Mouse (Mus musculus) liver, embryonic 11.5 days (tissue): ENCODE results near the gene Trpm5. TPM values are rescaled to one million over a fixed set of nuclear protein-coding genes. Genes with fewer than 3 reads are reported as not detected.

Source experiments
- ATAC-seq: fragments of 200-750 bp; cut with Nextera tagmentation; replicated peaks from 2 replicates; pipeline ENCODE4 v1.8.0; 2017; ENCODE audit warnings: moderate number of reproducible peaks, mild to moderate bottlenecking, moderate TSS enrichment, moderate library complexity; ENCODE audit not compliant: low FRiP score
- DNase-seq: peaks from one replicate; pipeline ENCODE4 v3.0.0-alpha.2; 2017; ENCODE audit warnings: low spot score
- H3K27ac ChIP-seq: fragments of 300-500 bp; sonication (generic); 2 replicates; pipeline ENCODE4 v1.5.1; 2014; ENCODE audit warnings: mild to moderate bottlenecking, low read depth, low read length, control low read depth
- H3K27me3 ChIP-seq: fragments of 300-500 bp; sonication (generic); replicated peaks from 2 replicates; pipeline ENCODE4 v1.6.1; 2014; ENCODE audit warnings: low read length, mixed read lengths; ENCODE audit not compliant: control insufficient read depth, insufficient read depth
- H3K36me3 ChIP-seq: fragments of 300-500 bp; sonication (generic); 2 replicates; pipeline ENCODE4 v1.6.1; 2014; ENCODE audit warnings: mild to moderate bottlenecking, low read length, moderate library complexity, mixed read lengths; ENCODE audit not compliant: control insufficient read depth, insufficient read depth
- H3K4me1 ChIP-seq: fragments of 300-500 bp; sonication (generic); replicated peaks from 2 replicates; pipeline ENCODE4 v1.6.1; 2014; ENCODE audit warnings: low read length, mixed read lengths; ENCODE audit not compliant: control insufficient read depth, insufficient read depth
- H3K4me2 ChIP-seq: fragments of 300-500 bp; sonication (generic); 2 replicates; pipeline ENCODE4 v1.6.1; 2014; ENCODE audit warnings: mild to moderate bottlenecking, control low read depth, moderate library complexity
- H3K4me3 ChIP-seq: fragments of 300-500 bp; sonication (generic); 2 replicates; pipeline ENCODE4 v1.5.1; 2014; ENCODE audit warnings: low read depth, low read length, control low read depth
- H3K9ac ChIP-seq: fragments of 300-500 bp; sonication (generic); 2 replicates; pipeline ENCODE4 v1.6.1; 2014; ENCODE audit warnings: low read depth, low read length, control low read depth
- H3K9me3 ChIP-seq: fragments of 300-500 bp; sonication (generic); 2 replicates; pipeline ENCODE4 v1.6.1; 2016; ENCODE audit warnings: low read length, inconsistent platforms, mixed read lengths; ENCODE audit not compliant: control insufficient read depth
- WGBS: fragments of 180-500 bp; shearing (Covaris S2); extraction: QIAGEN DNeasy Blood & Tissue Kit; methylation state at CpG from one replicate; pipeline ENCODE4 v1.1.7; 2014; 5-methylcytosine and 5-hydroxymethylcytosine counted together
- polyA plus RNA-seq: library from polyadenylated mRNA; unstranded; fragments of >200 nt; fragmentation: Nextera tagmentation; extraction: Ambion mirVana; gene quantifications from 2 replicates; pipeline ENCODE4 v1.2.1, GENCODE M21; 2014

Gene Trpm5
- polyA plus RNA-seq, 1 experiment from 2014 or later, result 1.3 TPM

GRCm38 (mm10) chr7:143021356-143022164 lies 72.9 kb downstream of the Trpm5 start:
- H3K27ac ChIP-seq, result no peak overlapping the region
- no peak overlapping the region for H3K9ac ChIP-seq
- no peaks in the 10 kb centered on the region for H3K36me3 ChIP-seq
- no peaks in the 10 kb centered on the region for H3K9me3 ChIP-seq
- no peak overlapping the region for H3K4me2 ChIP-seq
- ATAC-seq, result no peak
- DNase-seq, result no peak
- WGBS, result 56% methylated on average over 5 of the region's 5 CpGs
- no peaks in the 10 kb centered on the region for H3K27me3 ChIP-seq
- H3K4me3 ChIP-seq, result no peak overlapping the region
- H3K4me1 ChIP-seq, result 0 out of 2 replicates have a peak, but pooled peaks cover 5% of the 10 kb centered on the region

GRCm38 (mm10) chr7:143020764-143021163 lies 73.7 kb downstream of the Trpm5 start:
- no peak for DNase-seq
- Histone ChIP-seq H3K4me3 (no peak overlapping the region), H3K9ac (no peak overlapping the region), H3K27ac (no peak overlapping the region), H3K27me3 (no peaks in the 10 kb centered on the region), H3K36me3 (no peaks in the 10 kb centered on the region), H3K4me1 (peaks cover 10% of the 10 kb centered on the region; the same call in 1 of the 2 replicates), H3K4me2 (no peak overlapping the region), H3K9me3 (no peaks in the 10 kb centered on the region)
- ATAC-seq, result no peak
- 76% methylated on average over 3 of the region's 3 CpGs for WGBS

GRCm38 (mm10) chr7:143020040-143020439 lies 74.4 kb downstream of the Trpm5 start:
- Histone ChIP-seq H3K4me3 (no peak overlapping the region), H3K27ac (no peak overlapping the region), H3K9me3 (no peaks in the 10 kb centered on the region), H3K27me3 (no peaks in the 10 kb centered on the region), H3K9ac (no peak overlapping the region), H3K4me2 (no peak overlapping the region), H3K36me3 (no peaks in the 10 kb centered on the region), H3K4me1 (peaks cover 14% of the 10 kb centered on the region; the same call in 1 of the 2 replicates)
- ATAC-seq (peak; percentile 2; the same call in 1 of the 2 replicates), DNase-seq (no peak)

Other genes starting within 250 kb of the Trpm5 start
- 0.26 and 0.29 TPM in 2 replicates for gene Th, start 163.5 kb downstream of the Trpm5 start, polyA plus RNA-seq
- gene Ascl2, start 125.4 kb downstream of the Trpm5 start, polyA plus RNA-seq, result 1.5 and 1.8 TPM in 2 replicates
- 115 and 118 TPM in 2 replicates for gene Tspan32, start 89.6 kb downstream of the Trpm5 start, polyA plus RNA-seq
- gene Cd81, start 41.9 kb downstream of the Trpm5 start, polyA plus RNA-seq, result 273 and 276 TPM in 2 replicates
- gene Tssc4, start 25.4 kb downstream of the Trpm5 start, polyA plus RNA-seq, result 48.9 and 52.2 TPM in 2 replicates
- gene Kcnq1, start 11.7 kb upstream of the Trpm5 start, polyA plus RNA-seq, result 0.59 and 1.2 TPM in 2 replicates